Mouse (Mus musculus): ENCODE results near the gene Mcoln1.

Gene Mcoln1

DNA sequence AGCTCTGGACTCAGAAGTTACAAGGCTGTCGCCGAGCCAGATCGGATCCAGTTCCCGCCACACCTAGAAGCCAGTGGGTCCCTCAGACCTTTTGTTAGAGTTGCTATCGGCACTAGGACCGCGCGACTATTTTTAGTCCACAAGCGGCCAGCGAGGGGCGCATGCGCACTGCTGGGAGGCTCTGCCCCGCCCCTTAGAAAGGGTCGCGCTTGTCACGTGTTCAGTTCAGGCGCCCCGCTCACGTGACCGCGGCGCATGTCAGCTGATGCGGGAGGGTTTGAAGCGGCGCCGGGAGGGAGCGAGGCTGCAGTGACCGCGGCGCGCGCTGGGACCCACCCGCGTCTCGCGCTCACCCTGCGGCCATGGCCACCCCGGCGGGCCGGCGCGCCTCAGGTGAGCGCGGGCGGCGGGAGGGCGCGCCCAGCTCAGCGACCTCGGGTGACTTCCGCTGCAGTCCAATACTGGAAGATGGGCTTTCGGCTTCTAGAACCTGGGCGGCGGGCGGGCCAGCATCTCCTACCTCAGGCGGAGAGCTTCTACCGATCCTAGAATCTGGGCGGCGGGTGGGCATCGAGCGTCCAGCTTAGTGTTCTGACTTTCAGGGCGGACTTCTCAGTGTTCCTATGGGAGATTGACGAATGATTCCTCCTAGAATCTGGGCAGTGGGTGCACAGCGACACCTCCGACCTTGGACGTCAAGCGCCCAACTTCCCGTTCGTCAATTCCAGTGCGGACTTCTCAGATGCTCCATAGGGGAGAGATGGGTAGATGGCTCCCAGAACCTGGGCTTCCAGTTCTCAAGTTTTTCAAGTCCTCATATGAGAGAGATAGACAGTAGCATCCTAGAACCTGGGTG, at the start of gene Mcoln1:
TSS of gene Mcoln1 (plus strand) at position 223 of the 856 bp plus-strand sequence.
- peak; percentile 71 for ATAC-seq (ENCODE audit: low TSS enrichment)

DNA sequence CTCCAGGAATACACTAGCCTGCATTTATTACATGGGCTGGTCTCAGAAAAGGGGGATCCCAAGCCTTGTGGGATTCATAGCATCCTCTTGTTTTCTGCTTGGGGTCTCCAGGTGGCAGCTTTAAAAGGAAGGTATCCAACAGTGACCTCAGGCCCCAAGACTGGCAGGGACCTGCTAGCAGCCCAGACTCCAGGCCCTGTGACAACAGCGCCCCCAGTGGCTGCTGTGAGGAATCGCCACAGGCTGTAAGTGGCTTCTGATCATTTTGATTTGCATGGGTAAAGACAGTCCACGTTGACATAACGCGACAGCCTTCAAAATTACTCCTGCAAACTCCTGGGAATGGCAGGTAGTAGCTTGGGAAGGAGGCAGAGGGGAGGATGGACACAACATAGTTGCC, 49.6 kb upstream of the Mcoln1 start:
- ATAC-seq (ENCODE audit: low TSS enrichment): peak; percentile 74; the same call in 1 of the 2 replicates

GRCm38 (mm10) chr8:3451992-3452391, 48.3 kb upstream of the Mcoln1 start:
- ATAC-seq (ENCODE audit: low TSS enrichment): no peak

GRCm38 (mm10) chr8:3463248-3463647, 37.0 kb upstream of the Mcoln1 start:
- no peak for ATAC-seq (ENCODE audit: low TSS enrichment)

GRCm38 (mm10) chr8:3464309-3464708, 35.9 kb upstream of the Mcoln1 start:
- ATAC-seq (ENCODE audit: low TSS enrichment): no peak

DNA sequence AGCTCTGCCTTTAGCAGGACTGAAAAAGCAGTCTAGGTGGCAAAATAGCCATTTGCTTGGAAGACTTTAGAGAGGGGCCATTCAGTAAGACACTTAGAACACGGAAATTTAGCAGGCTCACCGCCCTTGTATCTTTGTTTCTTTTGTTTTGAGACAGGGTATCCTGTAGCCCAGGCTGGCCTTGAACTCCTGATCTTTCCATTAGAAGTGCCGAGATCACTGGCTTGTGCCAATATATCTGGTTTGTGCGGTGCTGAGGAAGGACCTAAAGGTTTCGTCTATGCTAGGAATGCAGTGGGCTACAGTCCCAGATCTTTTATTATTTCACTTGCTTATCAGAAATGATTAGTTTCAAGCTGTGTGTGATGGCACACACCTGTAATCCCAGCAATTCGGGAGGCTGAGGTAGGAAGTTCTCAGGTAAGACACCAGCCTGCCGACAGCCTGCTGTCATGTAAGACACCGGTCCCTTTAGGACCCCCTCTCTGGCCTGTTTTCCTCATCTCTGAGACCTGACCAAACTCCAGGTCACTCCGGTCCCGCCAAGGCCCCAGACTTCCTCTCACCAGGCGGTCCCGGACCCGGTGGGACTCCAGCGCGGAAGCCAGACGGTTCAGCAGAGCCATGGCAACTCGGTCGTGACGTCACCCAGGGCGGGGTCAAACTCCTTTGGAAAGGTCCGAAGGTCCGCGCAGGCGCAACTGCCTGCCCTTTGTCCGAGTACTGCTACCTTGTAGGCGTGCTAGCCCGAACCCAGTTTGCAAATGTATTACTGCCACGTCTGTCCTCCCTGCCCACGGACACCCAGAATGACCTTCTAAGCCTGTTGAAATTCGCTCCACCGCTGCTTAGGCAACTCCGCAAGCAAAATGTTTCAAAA, 33.0 kb upstream of the Mcoln1 start, which contains the start of gene Pex11g:
TSS of gene Pex11g (minus strand) at position 675 of the 880 bp plus-strand sequence.
- peak; percentile 81 for ATAC-seq (ENCODE audit: low TSS enrichment)

DNA sequence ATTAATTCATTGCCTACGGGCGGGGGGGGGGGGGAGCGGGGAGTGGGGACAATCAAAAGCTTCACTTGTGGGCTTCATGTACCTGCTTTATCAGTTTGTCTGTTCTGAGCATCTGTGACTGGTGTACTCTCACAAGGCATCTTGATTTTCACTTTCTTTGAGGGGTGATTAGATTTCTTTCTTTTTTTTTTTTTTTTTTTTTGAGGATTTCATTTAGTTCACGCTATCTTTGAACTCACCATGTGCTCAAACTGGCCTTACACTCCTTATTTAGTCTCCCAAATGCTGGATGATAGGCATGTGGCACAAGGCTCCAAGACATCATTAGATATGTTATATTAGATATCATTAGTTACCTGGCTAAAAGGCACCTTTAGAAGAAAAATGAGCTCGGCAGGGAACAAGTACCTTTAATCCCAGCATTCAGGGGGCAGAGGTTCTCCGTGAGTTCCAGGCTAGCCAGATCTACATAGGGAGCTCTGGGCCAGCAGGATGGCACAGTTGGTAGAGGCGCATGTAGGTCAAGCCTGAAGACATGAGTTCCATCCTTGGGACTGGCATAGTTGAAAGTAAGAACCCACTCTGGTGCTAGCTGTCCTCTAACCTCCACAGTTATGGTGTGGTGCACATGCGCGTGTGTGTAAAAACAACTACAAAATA, 32.2 kb upstream of the Mcoln1 start:
- no peak for ATAC-seq (ENCODE audit: low TSS enrichment)

GRCm38 (mm10) chr8:3468838-3469237, 31.4 kb upstream of the Mcoln1 start:
- ATAC-seq (ENCODE audit: low TSS enrichment): no peak

DNA sequence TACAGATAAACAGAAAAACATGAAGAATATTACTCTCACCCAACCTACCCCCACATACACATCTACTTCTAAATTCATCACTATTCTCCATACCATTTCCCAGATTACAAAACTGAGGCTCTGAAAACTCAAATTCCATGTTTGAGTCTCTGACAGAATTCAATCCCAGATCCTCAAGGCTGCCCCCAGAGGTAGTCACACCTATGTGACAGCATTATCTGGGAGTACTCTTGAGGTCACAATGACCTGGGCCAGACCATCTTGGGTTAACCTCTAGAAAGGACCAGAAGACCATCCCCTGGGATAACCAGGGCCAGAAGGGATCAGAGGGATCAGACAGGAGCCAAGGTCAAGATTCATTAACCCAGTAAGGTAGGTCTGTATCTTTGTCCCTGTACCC, 29.7 kb upstream of the Mcoln1 start, which contains the start of gene Tex45:
TSS of gene Tex45 (plus strand) at position 301 of the 400 bp plus-strand sequence.
- ATAC-seq (ENCODE audit: low TSS enrichment): no peak

DNA sequence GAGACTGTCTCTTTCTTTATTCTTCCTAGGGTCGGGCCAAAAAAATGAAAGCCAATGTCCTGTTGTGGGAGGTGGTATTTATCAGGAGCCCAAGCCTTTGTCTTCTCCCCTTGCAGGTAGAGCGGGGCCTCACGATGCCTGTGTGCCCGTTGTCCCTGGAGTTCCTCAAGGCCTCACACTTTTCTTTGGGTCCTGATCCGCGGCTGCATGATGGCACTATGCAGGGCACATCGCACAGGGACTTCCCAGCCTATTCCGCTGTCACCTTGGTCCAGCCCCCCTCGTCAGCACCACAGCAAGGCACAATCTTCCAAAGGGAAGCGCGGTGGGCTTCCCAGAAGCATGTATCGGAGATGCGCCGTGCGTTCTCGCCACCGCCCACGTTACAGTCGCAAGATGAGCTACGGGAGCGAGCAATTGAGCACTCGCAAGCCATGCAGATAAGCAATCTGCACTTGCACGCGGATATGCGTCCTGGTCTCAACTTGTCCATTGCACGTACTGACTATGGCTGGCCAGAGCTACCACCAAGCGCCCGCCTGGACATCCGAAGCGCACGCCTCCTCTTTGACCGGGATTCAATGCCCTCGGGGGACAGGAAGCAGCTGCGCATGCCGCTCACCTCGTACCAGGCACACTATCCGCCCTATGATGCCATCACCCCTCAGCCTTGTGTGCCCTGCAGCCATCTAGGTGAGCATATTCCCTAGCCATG, 24.4 kb upstream of the Mcoln1 start:
- ATAC-seq (ENCODE audit: low TSS enrichment): 0 out of 2 replicates have a peak, but pooled peaks have one; percentile 20

DNA sequence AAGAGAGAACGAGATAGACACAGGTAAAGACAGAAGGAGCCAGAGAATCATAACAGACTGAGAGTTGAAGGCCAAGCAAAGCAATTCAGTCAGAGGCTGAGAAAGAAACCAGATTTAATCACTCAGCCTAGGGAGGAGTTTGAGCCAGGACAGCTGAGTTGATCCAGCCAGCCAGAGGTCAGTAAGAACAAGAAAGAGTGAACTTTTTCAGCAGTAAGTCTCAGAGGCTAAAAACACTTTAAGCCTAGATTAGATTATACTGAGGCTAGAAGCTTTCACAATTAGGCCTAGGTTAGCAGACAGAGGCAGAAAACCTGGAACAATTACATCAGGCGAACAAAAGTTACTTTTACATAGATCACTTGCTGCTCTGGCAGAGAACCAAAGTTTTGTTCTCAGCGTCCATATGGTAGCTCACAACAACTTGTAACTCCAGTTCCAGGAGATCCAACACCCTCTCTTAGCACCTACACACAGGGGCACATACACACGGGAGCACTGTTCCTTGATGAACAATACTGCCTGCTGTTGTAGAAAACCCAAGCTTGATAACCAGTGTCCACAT, 20.0 kb upstream of the Mcoln1 start:
- no peak for ATAC-seq (ENCODE audit: low TSS enrichment)

DNA sequence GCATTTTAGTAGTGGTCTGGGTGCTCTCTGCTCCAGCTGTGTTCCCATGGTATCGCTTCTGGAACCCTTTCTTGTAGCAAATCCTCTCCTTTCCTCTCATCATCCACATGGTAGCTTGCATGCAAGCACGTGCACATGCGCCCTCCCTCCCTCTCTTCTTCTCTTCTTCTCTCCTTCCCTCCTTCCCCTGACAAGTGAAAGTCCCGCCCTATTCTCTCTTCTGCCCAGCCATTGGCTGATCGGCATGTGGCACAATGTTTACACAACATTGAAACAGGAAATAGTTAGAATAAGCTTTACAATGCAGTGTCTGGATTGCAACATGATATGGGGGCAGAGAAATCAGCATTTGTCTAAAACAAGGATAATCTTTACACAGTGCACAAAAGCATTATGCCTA, 18.7 kb upstream of the Mcoln1 start:
- ATAC-seq (ENCODE audit: low TSS enrichment): no peak

DNA sequence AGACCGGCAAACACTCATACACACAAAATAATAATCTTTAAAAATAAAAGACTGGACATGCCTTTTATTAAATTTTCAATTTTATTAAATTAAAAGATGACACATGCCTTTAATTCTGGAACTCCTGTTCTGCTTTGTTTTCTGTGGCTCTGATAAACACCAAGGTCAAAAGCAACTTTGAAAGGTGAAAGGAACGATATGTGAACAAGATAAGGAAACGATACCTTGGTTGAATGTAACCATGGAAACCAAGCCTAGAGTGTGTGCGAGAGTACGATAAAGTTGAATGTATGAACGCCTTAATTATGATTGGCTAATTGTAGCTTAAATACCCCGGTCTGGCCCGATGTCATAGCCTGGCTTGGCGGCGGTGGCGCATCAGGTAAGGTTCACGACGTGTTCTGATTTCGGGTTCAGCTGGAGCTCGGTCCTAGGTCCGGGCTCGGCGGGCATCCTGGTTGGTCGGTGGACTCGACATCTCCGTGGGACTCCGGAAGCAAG, 18.0 kb upstream of the Mcoln1 start:
- ATAC-seq (ENCODE audit: low TSS enrichment): no peak

DNA sequence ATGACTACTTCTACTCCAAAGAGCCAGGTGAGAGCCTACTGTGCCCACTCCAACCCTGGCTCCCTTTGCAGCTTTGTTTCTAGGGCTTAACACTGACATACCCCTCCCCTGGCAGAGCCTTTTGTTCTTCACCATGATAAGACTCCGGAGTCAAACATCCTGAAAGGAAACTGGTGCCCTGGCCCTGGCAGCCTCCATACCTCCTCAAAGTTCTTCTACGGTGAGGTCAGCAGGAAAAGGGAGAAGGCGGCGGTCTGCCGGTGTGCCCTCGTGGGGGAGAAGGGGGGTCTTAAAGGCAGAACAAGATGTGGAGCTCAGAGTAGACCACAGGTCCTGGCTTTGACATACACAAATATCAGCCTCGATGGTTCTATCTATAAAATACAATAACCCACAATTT, 16.7 kb upstream of the Mcoln1 start:
- no peak for ATAC-seq (ENCODE audit: low TSS enrichment)

- ATAC-seq (ENCODE audit: low TSS enrichment): no peak
Observed at GRCm38 (mm10) chr8:3485192-3485591, 15.1 kb upstream of the Mcoln1 start.

GRCm38 (mm10) chr8:3492901-3493844, 7.1 kb upstream of the Mcoln1 start, which contains the start of gene Zfp358:
TSS of gene Zfp358 (plus strand) at chr8:3493138.
- peak; percentile 84 for ATAC-seq (ENCODE audit: low TSS enrichment)

- no peak for ATAC-seq (ENCODE audit: low TSS enrichment)
Observed at GRCm38 (mm10) chr8:3493845-3494208, 6.4 kb upstream of the Mcoln1 start.

GRCm38 (mm10) chr8:3495578-3496427, 4.5 kb upstream of the Mcoln1 start:
- ATAC-seq (ENCODE audit: low TSS enrichment): no peak

GRCm38 (mm10) chr8:3496428-3496748, 3.9 kb upstream of the Mcoln1 start:
- ATAC-seq (ENCODE audit: low TSS enrichment): no peak
